ENCODE assay signal across 34 mouse cellular contexts in the genomic region with DNA sequence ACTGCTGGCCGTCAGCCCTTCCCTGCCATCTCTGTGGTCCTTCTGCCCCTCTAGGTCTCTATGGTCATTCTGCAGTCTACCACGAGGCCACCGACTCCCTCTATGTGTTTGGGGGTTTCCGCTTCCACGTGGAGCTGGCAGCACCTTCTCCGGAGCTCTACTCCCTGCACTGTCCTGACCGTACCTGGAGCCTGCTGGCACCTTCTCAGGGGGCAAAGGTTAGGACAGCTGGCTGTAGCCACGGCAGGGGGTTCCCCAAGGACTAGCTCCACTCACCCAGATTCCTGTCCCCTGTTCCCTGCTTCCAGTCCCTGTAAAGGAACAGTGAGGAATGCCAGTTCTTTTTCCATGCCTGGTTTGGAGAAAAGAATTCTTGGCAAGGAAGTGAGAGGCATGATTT. TPM values are rescaled to one million over a fixed set of nuclear protein-coding genes. Genes with fewer than 3 reads are reported as not detected.
DNase-seq lines count a peak whose midpoint lies in the region; ATAC-seq and TF ChIP-seq lines count a peak whose summit lies in the region.
"Had no signal": no experiment of that assay in that cellular context is flagged by ENCODE, and none has a peak within 500 bp of the region (broad histone marks: within the 10 kb centered on the region; RNA-seq: fewer than 3 reads in every experiment).

No protein-coding gene starts in this region.

- TF ChIP-seq CTCF in kidney, adult 2 months (conservative IDR thresholded peaks at IDR 0.05; ENCODE audit: insufficient read depth, insufficient read length, low read depth, low read length) = no peak

- peak; percentile 73 for DNase-seq in kidney, adult 2 months
- DNase-seq in kidney, postnatal 14 days = peak; percentile 42
- DNase-seq in kidney, postnatal 25 days = peak; percentile 61 to 74
- no peak for DNase-seq in gastrocnemius, postnatal 36 days
- DNase-seq in heart, adult 18-20 months = no peak
- DNase-seq: adrenal gland, adult 2 months; adrenal gland, postnatal 14 days; cerebellum, adult 11-12 months; cerebellum, adult 8-10 months; cerebellum, postnatal 10 days; cerebellum, postnatal 36 days; embryo, embryonic 11 days; gastrocnemius, postnatal 25 days had no signal

- H3K27me3 ChIP-seq in kidney, adult 2 months (replicated peaks; ENCODE audit: control insufficient read depth, insufficient read depth, low read length) = no peaks in the 10 kb centered on the region
- no peaks in the 10 kb centered on the region for H3K27me3 ChIP-seq in kidney, embryonic 14.5 days (ENCODE audit: control insufficient read depth, insufficient read depth, low read length)
- H3K27me3 ChIP-seq: embryonic facial prominence, embryonic 13.5 days; forebrain, embryonic 12.5 days; forebrain, embryonic 15.5 days; hindbrain, embryonic 12.5 days; hindbrain, embryonic 15.5 days had no signal

- no peak overlapping the region for H3K4me3 ChIP-seq in kidney, adult 2 months (ENCODE audit: insufficient read depth, low read depth, low read length)
- no peak overlapping the region for H3K4me3 ChIP-seq in kidney, embryonic 14.5 days (ENCODE audit: low read length)
- H3K4me3 ChIP-seq: embryonic facial prominence, embryonic 10.5 days; embryonic facial prominence, embryonic 13.5 days; erythroblast, embryonic 14.5 days; forebrain, embryonic 12.5 days; forebrain, embryonic 15.5 days; hindbrain, embryonic 12.5 days; hindbrain, embryonic 15.5 days had no signal

- no peaks in the 10 kb centered on the region for H3K4me1 ChIP-seq in kidney, adult 2 months (ENCODE audit: control insufficient read depth, insufficient read depth, low read length)
- no peaks in the 10 kb centered on the region for H3K4me1 ChIP-seq in kidney, embryonic 14.5 days (ENCODE audit: control insufficient read depth, insufficient read depth, low read length)
- H3K4me1 ChIP-seq: embryonic facial prominence, embryonic 10.5 days; embryonic facial prominence, embryonic 13.5 days; forebrain, embryonic 12.5 days; forebrain, embryonic 15.5 days; hindbrain, embryonic 12.5 days; hindbrain, embryonic 15.5 days had no signal

- 63% methylated on average over 8 of the region's 8 CpGs for WGBS in kidney, adult 2 months
- 89% methylated on average over 8 of the region's 8 CpGs for WGBS in kidney, embryonic 14.5 days

- intact Hi-C loops in gastrocnemius, postnatal 36 days (cut with DNase I) = no loop called here

- ATAC-seq in kidney, embryonic 14.5 days (ENCODE audit: low FRiP score, low TSS enrichment) = no peak
- ATAC-seq: CD4-positive, CD25-positive, alpha-beta regulatory T cell, adult 4 months; forebrain, embryonic 15.5 days had no signal

- no peak overlapping the region for H3K9ac ChIP-seq in kidney, embryonic 14.5 days (ENCODE audit: low read depth, low read length)
- H3K9ac ChIP-seq: embryonic facial prominence, embryonic 13.5 days; forebrain, embryonic 12.5 days; forebrain, embryonic 15.5 days; hindbrain, embryonic 12.5 days; hindbrain, embryonic 15.5 days had no signal

- H3K9me3 ChIP-seq in kidney, embryonic 14.5 days (ENCODE audit: control insufficient read depth, low read length) = peaks cover 10% of the 10 kb centered on the region
- H3K9me3 ChIP-seq: forebrain, embryonic 15.5 days; hindbrain, embryonic 15.5 days had no signal

- no peak overlapping the region for H3K4me2 ChIP-seq in kidney, embryonic 14.5 days (replicated peaks; ENCODE audit: low read depth, low read length)
- H3K4me2 ChIP-seq: embryonic facial prominence, embryonic 13.5 days; forebrain, embryonic 12.5 days; forebrain, embryonic 15.5 days; heart, embryonic 11.5 days; hindbrain, embryonic 12.5 days; hindbrain, embryonic 15.5 days had no signal

- H3K36me3 ChIP-seq in kidney, adult 2 months (ENCODE audit: control insufficient read depth, insufficient read depth, low read length) = no peaks in the 10 kb centered on the region; the same call in 1 of the 2 replicates
- H3K36me3 ChIP-seq in kidney, embryonic 14.5 days (ENCODE audit: control insufficient read depth, insufficient read depth, low read length) = peaks cover 57% of the 10 kb centered on the region

- no peak for TF ChIP-seq POLR2A in kidney, adult 2 months (IDR thresholded peaks at IDR 0.05; ENCODE audit: low read depth, low read length)

- H3K27ac ChIP-seq in kidney, adult 2 months (ENCODE audit: insufficient read depth, low read depth, low read length) = no peak overlapping the region
- H3K27ac ChIP-seq in kidney, embryonic 14.5 days (ENCODE audit: low read depth, low read length) = no peak overlapping the region
- H3K27ac ChIP-seq: embryonic facial prominence, embryonic 10.5 days; embryonic facial prominence, embryonic 13.5 days; forebrain, embryonic 12.5 days; forebrain, embryonic 15.5 days; hindbrain, embryonic 12.5 days; hindbrain, embryonic 15.5 days had no signal

RNA-seq across cellular contexts. Expression of gene Cnfn, which starts 20.7 kb away (rescaled TPM):
- not detected in 2 replicates for polyA plus RNA-seq in kidney, adult 2 months (2012; rRNA removed)
- polyA plus RNA-seq in kidney, embryonic 14.5 days (2014; fragmentation: Nextera tagmentation; extraction: Ambion mirVana) = not detected in 2 replicates
- not detected for total RNA-seq in gastrocnemius, postnatal 36 days (2021)
- not detected for total RNA-seq in heart, adult 18-20 months (2021)
- total RNA-seq: adrenal gland, adult 2 months; adrenal gland, postnatal 14 days; adrenal gland, postnatal 4 days; gastrocnemius, adult 8-10 months; gastrocnemius, postnatal 25 days; granulocyte monocyte progenitor cell, adult 5-6 weeks; heart, adult 8-10 months; heart, postnatal 25 days; hematopoietic stem cell, adult 5-6 weeks; MEL had no signal
- polyA plus RNA-seq: adrenal gland, adult 2 months; CD4-positive, CD25-positive, alpha-beta regulatory T cell, adult 4 months; cortical plate, adult 2 months; embryonic facial prominence, embryonic 10.5 days; erythroblast, embryonic 14.5 days; forebrain, embryonic 12.5 days; forebrain, embryonic 15.5 days; heart, embryonic 11.5 days; heart, embryonic 14.5 days; heart, postnatal 0 days; hindbrain, embryonic 12.5 days; hindbrain, embryonic 15.5 days had no signal

RNA-seq across cellular contexts. Expression of gene Megf8, which starts 31.9 kb away (rescaled TPM):
- polyA plus RNA-seq in kidney, adult 2 months (2012; rRNA removed) = 23.5 and 29.8 TPM in 2 replicates
- polyA plus RNA-seq in kidney, embryonic 14.5 days (2014; fragmentation: Nextera tagmentation; extraction: Ambion mirVana) = 14.0 and 16.2 TPM in 2 replicates
- total RNA-seq in gastrocnemius, postnatal 36 days (2021) = 10 to 100 TPM; 16.3 to 16.6 TPM
- 10 to 100 TPM; 31.8 to 32.9 TPM for total RNA-seq in heart, adult 18-20 months (2021)

RNA-seq across cellular contexts. Expression of gene Tmem145, which starts 43.0 kb away (rescaled TPM):
- 0.28 and 0.35 TPM in 2 replicates for polyA plus RNA-seq in kidney, adult 2 months (2012; rRNA removed)
- polyA plus RNA-seq in kidney, embryonic 14.5 days (2014; fragmentation: Nextera tagmentation; extraction: Ambion mirVana) = 0.49 and 0.62 TPM in 2 replicates
- total RNA-seq in gastrocnemius, postnatal 36 days (2021) = not detected
- not detected for total RNA-seq in heart, adult 18-20 months (2021)
- total RNA-seq: gastrocnemius, adult 8-10 months; gastrocnemius, postnatal 25 days; granulocyte monocyte progenitor cell, adult 5-6 weeks; heart, postnatal 25 days; hematopoietic stem cell, adult 5-6 weeks; MEL had no signal
- polyA plus RNA-seq: CD4-positive, CD25-positive, alpha-beta regulatory T cell, adult 4 months; erythroblast, embryonic 14.5 days; heart, postnatal 0 days had no signal

RNA-seq across cellular contexts. Expression of gene Prr19, which starts 47.6 kb away (rescaled TPM):
- 0.08 TPM in 1 of 2 replicates, not detected in the other for polyA plus RNA-seq in kidney, adult 2 months (2012; rRNA removed)
- 0.67 and 0.69 TPM in 2 replicates for polyA plus RNA-seq in kidney, embryonic 14.5 days (2014; fragmentation: Nextera tagmentation; extraction: Ambion mirVana)
- total RNA-seq in gastrocnemius, postnatal 36 days (2021) = not detected
- total RNA-seq in heart, adult 18-20 months (2021) = not detected
- total RNA-seq: adrenal gland, adult 2 months; adrenal gland, postnatal 14 days; adrenal gland, postnatal 4 days; gastrocnemius, adult 8-10 months; gastrocnemius, postnatal 25 days; granulocyte monocyte progenitor cell, adult 5-6 weeks; heart, adult 8-10 months; heart, postnatal 25 days; hematopoietic stem cell, adult 5-6 weeks; MEL had no signal
- polyA plus RNA-seq: adrenal gland, adult 2 months; C2C12; CD4-positive, CD25-positive, alpha-beta regulatory T cell, adult 4 months; erythroblast, embryonic 14.5 days; heart, embryonic 14.5 days; heart, postnatal 0 days had no signal

RNA-seq across cellular contexts. Expression of gene Lipe, which starts 49.6 kb away (rescaled TPM):
- 63.4 and 63.8 TPM in 2 replicates for polyA plus RNA-seq in kidney, adult 2 months (2012; rRNA removed)
- polyA plus RNA-seq in kidney, embryonic 14.5 days (2014; fragmentation: Nextera tagmentation; extraction: Ambion mirVana) = 5.3 and 6.8 TPM in 2 replicates
- 10 to 100 TPM; 18.6 to 20.6 TPM for total RNA-seq in gastrocnemius, postnatal 36 days (2021)
- 10 to 100 TPM; 36.8 to 75.1 TPM for total RNA-seq in heart, adult 18-20 months (2021)

Comparison
In these comparisons a context has a peak if more than half of its experiments do, and no peak if none do; other contexts are left out.
1. DNase-seq: peak in kidney, adult 2 months (single experiment), kidney, postnatal 14 days (single experiment) and kidney, postnatal 25 days (2 of 2); none in gastrocnemius, postnatal 36 days (0 of 2) and heart, adult 18-20 months (0 of 2).